Mouse (Mus musculus) right cerebral cortex, postnatal 36 days (tissue): ENCODE measurements around the gene Manbal.
A peak's percentile ranks its signal among the peaks of the same experiment; 100 is the strongest.

Experiments used
- DNase-seq, 2 experiments: peaks; one replicate each; pipeline ENCODE4 v3.0.0; 2022; ENCODE audit warnings: low spot score in 2 of 2, mixed read lengths in 1 of 2

Gene Manbal

GRCm38 (mm10) chr2:157411151-157411693, 43.8 kb downstream of the Manbal start:
- DNase-seq: no peak

DNA sequence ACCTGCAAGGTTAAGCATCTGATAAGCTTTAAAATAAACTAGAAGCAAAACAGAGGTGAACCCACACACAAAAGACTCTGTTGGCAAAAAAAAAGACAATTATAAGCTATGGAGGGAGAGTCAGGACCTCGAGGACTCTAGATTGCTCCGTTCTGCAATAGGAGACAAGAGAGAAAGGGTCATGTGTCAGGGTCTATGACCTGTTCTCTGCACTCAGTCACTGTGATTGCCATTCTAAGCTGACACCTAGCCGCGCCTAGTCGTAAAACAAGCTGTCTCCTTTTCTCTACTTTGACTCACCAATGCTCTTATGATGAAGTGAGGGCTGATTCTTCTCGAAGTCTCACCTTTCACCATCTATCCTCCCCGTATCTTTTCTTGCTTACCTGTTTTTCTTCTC, 45.1 kb downstream of the Manbal start:
- DNase-seq: no peak

DNA sequence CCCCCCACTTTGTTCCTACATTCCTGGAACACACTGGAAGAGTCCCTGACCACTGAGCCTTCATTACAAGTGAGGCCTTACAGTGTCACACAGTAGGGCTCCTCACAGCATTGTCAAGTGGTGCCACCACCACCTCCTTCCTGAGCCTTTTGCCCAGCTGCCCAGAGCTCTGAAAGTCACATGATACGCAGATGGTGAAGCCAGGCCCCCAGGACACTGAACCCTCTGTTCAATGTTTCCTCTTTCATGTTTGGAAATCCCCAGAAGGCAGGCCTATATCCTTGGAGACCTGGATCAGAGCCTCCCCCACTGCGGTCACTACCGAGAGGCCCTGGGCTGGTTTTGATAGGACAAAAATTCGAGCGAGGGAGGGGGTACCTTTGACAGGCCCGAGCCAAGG, 49.8 kb downstream of the Manbal start:
- DNase-seq: no peak

DNA sequence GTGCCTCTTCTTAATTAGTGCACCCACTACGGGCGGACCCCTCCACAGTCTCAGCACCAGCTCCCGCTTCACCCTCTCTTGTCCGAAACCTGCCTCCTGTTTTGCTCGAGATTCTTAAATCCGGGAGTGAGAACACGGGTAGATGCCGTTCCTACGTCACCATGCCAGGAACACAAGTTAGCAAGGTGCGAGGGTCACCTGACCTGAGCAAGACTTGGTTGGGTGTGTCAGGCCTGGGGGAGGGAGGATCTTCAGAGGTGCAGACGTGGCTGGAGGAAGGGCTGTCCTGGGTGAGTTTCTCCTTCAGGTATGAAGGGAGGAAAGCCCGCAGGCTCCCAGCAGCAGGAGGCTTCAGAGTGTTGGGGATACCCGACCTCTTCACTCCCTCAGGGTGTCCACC, 50.8 kb downstream of the Manbal start, which contains the start of gene Src:
Src (plus strand) TSS at position 239 of the 400 bp plus-strand sequence.
- DNase-seq: no peak

GRCm38 (mm10) chr2:157418609-157419071, 51.2 kb downstream of the Manbal start:
- no peak for DNase-seq

- DNase-seq: no peak
Observed at GRCm38 (mm10) chr2:157419506-157419905, 52.1 kb downstream of the Manbal start.

DNA sequence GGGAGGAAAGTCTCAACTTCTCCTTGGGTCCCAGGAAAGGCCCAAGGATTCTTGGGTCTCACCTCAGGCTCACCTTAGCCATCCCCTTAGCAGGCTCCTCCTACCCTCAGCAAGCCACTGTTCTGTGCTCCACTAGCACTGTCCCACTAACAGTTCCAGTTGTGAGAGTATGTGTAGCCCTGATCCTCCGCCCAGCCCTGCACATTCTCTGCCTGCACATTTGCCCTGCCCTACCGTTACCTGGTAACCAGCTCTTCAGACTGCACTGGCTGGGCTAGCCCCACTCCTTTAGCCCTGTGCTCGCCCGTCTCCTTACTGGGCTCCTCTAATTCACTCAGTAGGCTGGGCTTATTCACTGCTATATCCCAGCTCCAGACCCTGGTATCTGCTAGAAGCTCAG, 53.0 kb downstream of the Manbal start:
- DNase-seq: no peak

- no peak for DNase-seq
Observed at GRCm38 (mm10) chr2:157422062-157422655, 54.8 kb downstream of the Manbal start.

DNA sequence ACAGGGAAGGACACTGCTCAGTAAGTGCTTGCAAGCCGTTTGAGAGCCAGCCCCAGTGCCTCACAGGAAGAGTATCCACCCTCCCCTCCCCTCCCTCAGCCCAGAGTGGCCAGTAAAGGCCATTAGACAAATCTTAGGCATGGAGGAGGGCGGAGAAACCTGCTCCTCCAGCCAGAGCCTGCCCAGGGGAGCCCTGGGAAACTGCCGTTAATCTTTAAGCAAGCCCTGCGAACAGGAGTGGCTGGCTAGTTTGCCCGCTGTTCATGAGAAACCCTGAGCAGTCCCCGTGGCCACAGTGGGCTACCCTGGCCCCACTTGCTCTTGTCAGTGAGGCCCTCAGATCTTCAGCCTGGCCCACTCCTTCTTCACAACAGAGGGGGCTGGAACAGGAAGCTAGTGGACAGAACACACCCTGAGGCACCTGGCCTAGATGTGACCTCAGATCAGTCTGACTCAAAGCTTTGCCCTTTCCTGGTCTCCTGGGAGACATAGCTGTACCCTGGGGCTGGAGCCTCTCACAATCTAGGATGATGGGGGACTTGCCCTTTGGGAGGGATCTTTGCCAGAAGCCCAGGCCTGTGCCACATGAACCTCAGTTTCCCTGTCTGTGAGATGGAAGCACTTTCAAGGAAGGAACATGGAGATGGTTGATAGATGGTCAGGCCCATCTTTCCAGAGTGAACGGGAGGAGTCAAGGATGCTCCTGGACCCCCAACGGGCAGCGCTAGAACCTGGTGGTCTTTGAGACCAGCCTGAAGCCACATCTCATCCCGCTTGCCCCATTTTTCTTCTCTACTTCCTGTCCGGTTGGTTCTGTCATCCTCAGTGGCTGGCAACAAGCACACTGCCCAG, 55.7 kb downstream of the Manbal start:
- DNase-seq: no peak

DNA sequence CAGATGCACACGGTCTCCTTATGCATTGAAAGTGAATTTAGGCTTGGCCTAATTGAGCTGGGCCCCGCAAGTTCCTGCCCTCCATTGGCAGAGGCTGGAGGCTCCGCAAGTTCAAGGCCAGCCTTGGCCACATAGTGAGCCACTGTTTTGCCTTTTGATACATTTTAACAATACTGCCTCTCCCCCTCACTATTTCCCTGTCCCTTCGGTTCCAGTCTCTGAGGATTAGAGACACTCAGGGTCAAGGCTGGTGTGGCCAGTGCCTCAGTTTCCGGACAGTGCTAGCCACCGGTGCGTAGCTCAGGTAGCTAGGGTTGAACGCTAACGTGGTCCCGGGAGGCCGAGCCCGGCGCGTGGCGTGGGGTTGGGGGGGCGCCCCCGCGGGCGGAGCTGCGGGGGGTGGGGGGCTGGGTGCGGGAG, 56.3 kb downstream of the Manbal start:
- no peak for DNase-seq

DNA sequence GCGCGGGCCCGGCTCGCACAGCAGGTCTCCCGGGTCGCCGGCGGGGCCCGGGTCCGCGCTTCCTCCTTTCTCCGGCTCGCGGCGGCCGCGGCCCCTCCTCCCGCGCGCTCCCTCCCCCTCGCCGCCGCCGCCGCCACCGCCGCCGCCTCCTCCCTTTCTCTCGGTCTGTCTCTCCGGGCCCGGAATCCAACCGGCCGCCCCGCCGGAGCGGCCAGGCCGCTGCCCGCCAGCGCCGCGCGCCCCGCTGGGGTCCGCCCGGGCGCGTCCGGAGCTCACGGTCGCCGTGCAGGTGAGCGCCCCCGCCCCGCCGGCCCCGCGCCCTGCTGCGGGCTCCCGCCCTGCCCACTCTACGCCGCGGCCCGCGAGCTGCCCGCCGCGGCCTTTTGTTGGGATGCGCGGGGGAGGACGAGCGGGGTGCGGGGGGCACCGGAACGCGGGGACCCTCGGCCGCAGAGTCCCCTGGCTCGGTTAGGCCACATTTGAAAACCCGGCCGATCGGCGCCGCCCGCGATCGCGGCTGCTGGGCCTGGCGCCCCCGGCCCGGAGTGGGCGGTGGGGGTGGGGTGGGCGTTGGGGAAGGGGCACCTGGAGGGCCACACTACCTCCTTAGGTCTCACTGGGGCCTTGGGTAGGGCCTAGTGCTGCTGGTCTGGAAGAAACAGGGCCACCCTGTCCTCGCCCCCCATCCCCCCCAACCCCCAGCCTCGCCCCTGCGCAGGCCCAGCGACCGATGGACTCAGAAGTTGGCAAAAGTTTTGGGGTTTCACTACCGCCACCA, 56.9 kb downstream of the Manbal start:
- DNase-seq: no peak

GRCm38 (mm10) chr2:157424904-157425642, 57.7 kb downstream of the Manbal start:
- DNase-seq: no peak

- no peak for DNase-seq
Observed at GRCm38 (mm10) chr2:157425643-157425988, 58.2 kb downstream of the Manbal start.

DNA sequence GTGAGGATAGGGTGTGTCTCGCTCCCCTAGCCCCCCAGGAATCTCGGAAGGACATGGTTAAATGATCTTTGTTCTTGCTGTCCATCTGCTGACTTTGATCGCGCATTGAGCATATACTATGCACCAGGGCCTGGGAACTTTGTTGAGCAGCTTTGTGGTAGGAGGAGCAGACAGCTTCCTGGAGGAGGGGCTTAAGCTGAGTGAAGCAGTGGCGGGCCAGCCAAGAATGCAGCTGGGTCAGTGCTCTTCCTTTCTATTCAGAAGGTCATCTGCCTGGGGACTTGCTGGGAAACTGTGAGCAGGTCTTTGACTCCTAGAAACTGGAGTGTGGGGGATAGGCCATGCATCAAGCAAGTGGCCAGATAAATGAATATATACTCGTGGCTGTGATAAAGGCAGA, 58.8 kb downstream of the Manbal start:
- DNase-seq: no peak

DNA sequence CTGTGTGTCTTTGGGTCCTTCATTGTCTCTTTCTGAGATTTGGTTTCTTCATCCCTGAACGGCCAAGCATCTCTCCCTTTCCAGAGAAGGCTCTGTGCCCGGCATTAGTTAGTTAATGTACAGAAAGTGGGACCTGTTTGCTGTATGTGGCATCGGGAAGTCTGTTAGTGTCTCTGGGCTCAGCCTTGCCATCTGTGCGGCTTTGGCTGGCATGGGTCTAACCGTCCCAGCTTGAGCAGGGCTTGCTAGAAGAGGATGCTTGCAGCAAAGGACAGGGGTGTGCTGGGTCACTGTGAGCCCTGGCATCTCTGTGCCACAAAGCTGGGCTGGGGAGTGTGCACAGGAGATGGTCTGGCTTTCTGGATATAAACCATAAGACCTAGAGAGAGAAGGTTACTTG, 59.8 kb downstream of the Manbal start:
- DNase-seq: no peak

DNA sequence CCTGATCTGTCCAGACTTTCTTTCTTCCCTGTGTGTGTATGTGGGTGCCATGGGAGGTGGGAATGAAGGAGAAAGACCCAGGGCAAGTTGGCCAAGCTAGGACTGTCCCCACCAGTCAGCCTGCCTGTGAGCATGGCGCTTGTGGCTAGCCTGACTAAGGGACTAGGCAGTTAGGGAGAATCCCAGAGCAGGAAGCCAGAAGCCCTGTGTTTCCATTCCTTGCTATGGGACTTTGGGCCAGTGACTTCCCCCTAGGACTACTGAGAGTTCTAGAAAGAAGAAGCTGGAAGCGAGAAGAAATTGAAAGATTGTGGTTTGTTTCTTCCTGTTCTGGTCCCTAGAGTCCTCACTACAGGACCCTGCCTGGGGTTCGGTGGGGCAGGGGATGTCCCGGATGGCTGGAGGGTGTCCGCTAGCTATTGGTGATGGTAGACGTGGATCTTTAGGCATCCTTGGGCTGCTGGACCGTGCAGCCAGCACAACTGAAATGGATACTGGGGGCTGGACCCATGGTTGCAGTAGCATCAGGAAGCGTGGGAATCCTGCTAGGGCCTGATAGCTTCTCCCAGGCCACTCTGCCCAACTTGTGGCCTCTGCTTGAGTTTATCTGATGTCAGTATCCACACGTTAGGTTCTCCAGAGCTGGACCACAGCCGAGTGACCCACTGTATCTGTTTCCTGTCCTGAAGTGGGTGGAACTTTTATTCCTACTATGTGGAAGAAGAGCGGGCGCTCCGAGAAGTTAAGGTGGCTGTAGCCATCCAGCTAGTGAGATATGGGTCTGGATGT, 61.2 kb downstream of the Manbal start:
- no peak for DNase-seq

DNA sequence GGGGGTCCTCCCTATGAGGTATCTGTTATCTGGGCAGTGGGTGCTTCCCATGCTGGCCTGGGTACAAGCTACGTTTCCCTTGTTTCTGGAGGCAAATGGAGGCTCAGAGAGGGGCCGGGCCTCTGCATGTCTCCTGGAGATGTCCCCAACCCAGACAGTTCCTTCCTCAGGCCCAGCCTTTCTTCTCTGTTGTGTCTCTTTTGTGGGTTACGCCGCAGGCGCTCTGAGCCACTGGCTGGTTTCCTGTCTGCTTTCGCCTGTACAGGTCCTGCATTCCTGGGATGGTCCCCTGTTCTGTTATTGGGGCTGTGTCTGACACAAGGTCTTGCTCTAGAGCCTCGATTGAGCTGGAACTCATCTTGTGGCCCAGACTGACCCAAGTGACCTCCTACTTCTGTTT, 62.3 kb downstream of the Manbal start:
- no peak for DNase-seq

GRCm38 (mm10) chr2:157430667-157431429, 63.5 kb downstream of the Manbal start:
- DNase-seq: no peak

DNA sequence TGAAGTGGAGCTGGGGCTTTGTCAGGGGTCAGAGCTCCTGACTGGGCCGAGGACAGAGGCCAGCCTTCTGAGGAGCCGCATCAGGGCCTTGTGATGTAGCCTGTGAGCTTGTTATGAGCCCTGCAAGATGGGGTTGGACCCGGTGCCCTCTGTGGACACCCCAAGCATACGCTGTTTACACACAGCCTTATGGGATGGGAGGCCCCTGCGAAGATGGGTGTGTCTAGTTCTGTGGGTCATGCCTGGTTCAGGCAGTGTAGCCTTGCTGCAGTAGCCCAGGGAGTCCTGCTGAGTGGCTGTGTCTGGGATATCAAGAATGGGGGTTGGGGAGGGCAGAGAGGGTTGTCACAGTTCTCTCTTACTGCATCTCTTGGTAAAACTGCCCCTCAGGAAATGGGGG, 64.5 kb downstream of the Manbal start:
- no peak for DNase-seq

GRCm38 (mm10) chr2:157432476-157432875, 65.1 kb downstream of the Manbal start:
- DNase-seq: peak; percentile 54 to 61
